Mouse (Mus musculus) heart, postnatal 25 days (tissue): ENCODE measurements around the gene Slc13a3. TPM values are rescaled to one million over a fixed set of nuclear protein-coding genes. Genes with fewer than 3 reads are reported as not detected.

Experiments used
- DNase-seq: peaks from one replicate; pipeline ENCODE4 v3.0.0; 2022; ENCODE audit warnings: low spot score
- intact Hi-C: fragments of 180-260 bp; cut with DNase I; formaldehyde crosslinking; loops from one replicate; pipeline ENCODE4 v1.15.1; 2025
- total RNA-seq, 2 experiments: library from RNA; stranded (reverse); gene quantifications; 2 replicates each; pipeline ENCODE4 v1.2.3; 2021

The Slc13a3 gene
- total RNA-seq, 2 experiments from 2014 or later: 0.20 to 0.52 TPM

DNA sequence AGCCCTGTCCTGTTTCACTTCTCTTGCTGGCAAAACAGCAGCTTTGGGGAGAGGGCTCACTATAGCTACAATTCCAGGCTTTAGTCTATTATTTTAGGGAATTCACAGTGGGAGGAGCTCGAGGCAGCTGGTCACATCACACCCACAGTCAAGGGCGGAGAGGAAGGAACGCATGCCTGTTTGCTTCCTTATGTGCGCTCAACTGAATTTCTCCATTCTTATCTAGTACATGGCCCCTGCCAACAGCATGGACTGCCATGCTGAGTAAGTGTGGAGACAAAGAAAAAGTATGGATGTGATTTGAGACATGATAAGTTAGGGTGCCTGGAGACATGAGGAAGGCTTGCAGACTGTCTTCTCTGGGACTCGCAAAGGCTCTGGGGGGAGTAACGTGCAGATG, 11.1 kb upstream of the Slc13a3 start:
- no peak for DNase-seq
- intact Hi-C loops: no loop called here

GRCm38 (mm10) chr2:165482003-165482402, 9.0 kb upstream of the Slc13a3 start:
- intact Hi-C loops: no loop called here
- DNase-seq: no peak

DNA sequence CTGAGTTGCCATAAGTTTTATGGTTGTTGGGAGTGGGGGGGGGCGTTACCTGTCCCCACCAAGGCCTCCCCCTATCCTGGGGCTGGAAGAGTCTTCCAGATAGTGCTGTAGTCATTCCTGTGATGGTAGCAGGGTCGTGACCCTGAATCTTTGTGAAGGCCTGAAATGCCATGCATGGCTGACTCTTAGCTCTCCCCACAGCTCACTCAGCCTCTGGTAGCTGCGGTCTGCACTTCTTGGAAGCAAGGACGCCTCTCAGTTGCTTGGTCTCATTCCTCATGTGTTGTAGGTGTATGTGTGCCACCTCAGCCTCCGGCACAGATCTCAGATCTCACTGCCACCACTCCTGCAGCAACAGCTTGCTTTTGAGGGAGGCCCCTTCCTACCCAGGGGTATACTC, 2.8 kb upstream of the Slc13a3 start:
- intact Hi-C loops: no loop called here
- no peak for DNase-seq

GRCm38 (mm10) chr2:165475412-165475811, 2.4 kb upstream of the Slc13a3 start:
- DNase-seq: no peak
- intact Hi-C loops: no loop called here

GRCm38 (mm10) chr2:165471943-165472342, 1.1 kb downstream of the Slc13a3 start:
- no peak for DNase-seq

GRCm38 (mm10) chr2:165470167-165470566, 2.9 kb downstream of the Slc13a3 start:
- DNase-seq: no peak
- intact Hi-C loops: no loop called here

More at GRCm38 (mm10) chr2:165471943-165472342, 1.1 kb downstream of the Slc13a3 start:
- intact Hi-C loops: no loop called here

DNA sequence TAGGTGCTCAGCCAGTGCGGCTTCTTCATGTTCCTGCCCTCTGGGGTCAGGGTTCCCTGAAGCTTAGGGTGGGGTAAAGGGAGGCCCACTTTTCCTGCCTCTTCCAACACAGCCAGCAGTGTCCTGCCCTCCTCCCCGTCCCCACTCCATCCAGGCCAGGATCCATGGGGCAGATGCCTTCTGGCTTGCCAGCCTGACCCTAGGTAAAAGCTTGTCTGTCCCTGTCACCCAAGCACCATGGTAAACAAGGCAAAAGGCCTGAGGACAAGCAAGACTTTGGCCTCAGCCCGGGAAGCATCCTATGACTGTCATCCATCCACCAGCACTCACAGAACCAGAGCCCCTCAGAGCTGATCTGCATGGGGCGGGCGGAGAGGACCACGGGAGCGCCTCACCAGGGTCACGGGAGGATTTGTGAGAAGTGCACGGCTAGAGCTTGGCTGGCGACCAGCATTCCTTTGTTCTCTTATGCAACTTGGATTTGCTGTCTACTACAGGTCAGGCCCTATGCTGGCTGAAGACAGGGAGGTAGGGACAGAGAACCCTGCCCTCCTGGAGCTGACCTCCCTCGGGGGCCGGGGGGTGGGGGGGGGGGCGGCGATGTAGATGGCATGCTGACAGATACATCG, 5.1 kb downstream of the Slc13a3 start:
- intact Hi-C loops: no loop called here
- DNase-seq: no peak

DNA sequence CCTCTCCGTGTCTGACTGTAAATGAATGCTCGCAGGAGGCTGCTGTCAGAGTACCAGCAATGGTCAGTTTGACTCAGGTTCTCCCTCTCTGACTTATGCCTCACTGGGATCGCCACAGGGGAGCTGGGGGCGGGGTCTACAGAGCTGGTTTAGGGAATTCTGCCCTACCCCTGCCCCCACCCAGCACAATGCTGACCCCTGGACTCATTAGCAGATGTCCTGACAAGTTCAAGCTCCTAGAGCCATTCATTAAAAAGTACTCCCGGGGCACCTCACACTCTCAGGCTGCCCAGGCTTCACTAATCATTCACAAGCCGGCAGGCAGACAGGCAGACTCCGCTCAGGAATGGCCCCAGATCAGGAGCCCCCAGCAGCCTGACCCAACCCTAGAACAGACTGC, 13.4 kb downstream of the Slc13a3 start:
- DNase-seq: no peak
- intact Hi-C loops: no loop called here

DNA sequence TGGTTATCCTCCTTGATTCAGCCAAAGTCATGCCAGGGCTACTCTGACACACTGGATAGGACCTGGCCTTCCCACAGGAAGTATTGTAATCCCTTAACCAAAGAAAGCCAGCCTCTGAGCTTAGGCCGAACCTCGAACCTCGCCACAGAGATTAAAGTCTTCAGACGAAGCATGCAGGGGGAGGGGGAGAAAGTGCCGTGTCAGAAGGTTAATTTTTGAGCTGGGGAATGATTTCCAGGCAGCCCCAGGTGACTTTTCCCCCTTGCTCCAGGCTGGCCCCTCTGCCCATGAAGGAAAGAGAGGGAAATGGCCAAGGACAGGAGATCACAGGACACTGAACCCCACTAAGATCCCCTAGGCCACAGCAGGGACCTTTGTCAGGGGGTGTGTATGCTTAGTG, 14.8 kb downstream of the Slc13a3 start:
- intact Hi-C loops: no loop called here
- DNase-seq: no peak

GRCm38 (mm10) chr2:165456710-165457109, 16.3 kb downstream of the Slc13a3 start:
- DNase-seq: no peak
- intact Hi-C loops: no loop called here

DNA sequence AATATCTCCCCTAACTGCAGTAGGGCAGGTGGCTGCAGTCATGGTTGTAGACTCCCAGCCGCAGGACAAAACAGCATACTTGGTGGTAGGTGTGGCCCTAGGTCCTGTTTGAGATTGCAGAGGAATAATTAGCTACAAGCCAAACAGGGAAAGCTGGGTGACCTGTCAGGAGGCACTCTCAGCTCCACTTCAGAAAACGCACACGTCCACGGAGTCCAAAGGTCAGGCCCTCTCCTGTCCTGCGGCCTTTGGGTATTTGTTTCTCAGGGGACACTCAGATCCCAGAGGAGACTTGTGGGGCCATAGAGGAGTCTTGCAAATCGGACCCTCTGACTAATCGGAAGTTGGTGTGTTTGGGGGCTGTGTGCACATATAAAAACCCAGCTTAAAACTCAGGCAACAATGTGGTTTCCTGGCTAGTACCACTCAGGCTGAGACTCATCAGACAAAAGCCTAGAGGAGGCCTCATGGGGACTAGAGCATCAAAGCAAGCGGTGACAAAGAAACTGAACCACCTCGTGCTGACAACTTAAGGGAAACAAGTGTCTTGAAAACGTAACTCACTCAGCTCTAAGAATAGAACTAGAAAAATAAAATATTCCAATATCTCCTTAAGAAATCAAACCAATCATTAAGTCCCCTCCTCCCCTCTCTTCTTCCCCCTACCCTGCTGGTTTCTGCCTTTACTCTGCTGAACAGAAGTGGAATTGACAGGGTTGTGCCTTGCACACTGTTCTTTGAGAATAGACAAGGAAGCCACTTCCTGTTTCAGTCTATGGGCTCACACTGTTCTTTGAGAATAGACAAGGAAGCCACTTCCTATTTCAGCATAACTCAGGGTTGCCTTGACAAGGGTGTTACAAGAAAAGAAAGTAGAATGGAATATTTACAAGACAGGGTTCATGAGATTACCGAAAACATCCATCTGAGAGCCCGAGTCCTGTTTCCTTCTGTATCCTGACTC, 20.0 kb downstream of the Slc13a3 start:
- no peak for DNase-seq
- intact Hi-C loops: no loop called here

DNA sequence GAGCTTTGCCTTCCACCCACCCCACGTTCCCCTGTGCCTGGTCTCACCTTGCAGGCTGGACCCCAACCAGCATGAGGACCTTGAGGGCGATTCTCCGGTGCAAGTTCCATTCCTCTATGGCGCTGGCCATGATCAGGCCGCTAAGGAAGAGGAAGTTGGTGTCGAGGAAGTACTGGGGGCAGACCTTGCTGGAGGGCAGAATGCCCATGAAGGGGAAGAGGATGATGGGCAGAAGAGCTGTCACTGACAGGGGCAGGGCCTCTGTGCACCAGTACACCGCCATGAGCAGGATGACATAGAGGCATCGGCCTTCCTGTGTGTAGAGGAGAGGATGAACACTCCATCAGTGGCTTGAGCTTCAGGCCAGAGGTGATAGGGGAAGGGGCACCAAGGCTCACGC, 24.6 kb downstream of the Slc13a3 start:
- intact Hi-C loops: no loop called here
- no peak for DNase-seq

GRCm38 (mm10) chr2:165444861-165445260, 28.2 kb downstream of the Slc13a3 start:
- intact Hi-C loops: no loop called here
- DNase-seq: no peak

DNA sequence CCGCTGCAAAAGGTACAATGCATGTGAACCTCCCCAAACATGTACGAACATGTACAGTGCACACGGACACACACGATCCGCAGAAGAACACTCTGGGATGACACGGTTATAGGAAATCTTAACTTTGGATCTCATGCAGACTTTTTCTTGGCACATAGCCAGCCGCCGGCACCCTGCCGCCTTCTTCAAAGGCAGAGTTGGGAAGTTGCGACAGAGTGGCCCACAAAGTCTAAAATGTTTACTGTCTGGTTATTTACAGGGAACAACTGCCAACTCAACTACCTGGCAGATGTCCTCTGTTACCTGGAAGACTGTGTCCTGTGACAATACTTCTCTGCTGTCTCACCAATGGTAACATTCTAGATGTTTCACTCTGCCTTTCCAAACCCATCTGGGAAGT, 30.0 kb downstream of the Slc13a3 start:
- no peak for DNase-seq
- intact Hi-C loops: no loop called here

DNA sequence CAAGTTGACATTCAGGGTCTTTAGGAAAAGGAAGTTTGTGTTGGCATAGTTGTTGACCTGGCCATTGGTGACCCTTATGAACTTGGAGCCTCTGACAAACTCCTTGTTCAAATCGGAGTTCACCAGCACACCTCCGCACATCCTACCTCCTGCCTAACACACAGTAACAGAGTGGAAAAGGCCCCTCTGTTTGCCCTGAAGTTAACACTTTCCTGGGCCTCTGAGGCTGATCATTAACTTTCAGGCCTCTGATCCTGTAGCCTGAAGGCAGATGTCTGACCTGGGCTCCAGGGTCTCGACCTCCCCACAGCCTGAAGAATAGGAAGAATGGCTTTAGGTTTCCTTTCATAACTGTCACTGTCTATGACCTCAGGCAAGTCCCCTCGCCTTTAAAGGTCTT, 31.4 kb downstream of the Slc13a3 start:
- intact Hi-C loops: no loop called here
- DNase-seq: no peak

DNA sequence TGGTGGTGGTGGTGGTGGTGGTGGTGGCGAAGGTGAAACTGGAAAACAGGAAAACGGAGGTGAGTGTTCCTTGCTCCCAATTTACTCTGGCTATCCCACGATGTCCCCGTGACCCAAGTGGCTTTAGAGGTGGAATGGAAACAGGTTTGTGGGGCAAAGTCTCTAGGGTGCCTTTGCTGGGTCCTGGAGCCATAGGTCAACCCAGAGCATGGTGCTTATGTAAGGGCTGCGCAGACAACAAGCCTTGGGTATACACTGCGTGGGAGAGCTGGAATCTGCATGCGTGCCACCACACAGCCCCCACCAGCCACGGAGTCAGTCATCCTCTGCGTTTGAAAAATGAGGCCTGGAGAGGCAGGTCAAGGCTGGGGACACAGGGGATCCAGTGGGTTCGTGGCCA, 33.4 kb downstream of the Slc13a3 start:
- intact Hi-C loops: no loop called here

GRCm38 (mm10) chr2:165438881-165439280, 34.1 kb downstream of the Slc13a3 start:
- intact Hi-C loops: no loop called here
- no peak for DNase-seq

More for the DNA sequence above, 33.4 kb downstream of the Slc13a3 start:
- no peak for DNase-seq

GRCm38 (mm10) chr2:165428694-165429093, 44.3 kb downstream of the Slc13a3 start:
- intact Hi-C loops: no loop called here
- DNase-seq: no peak

- no peak for DNase-seq
- intact Hi-C loops: no loop called here
Measured at GRCm38 (mm10) chr2:165420195-165420594, 52.8 kb downstream of the Slc13a3 start.

DNA sequence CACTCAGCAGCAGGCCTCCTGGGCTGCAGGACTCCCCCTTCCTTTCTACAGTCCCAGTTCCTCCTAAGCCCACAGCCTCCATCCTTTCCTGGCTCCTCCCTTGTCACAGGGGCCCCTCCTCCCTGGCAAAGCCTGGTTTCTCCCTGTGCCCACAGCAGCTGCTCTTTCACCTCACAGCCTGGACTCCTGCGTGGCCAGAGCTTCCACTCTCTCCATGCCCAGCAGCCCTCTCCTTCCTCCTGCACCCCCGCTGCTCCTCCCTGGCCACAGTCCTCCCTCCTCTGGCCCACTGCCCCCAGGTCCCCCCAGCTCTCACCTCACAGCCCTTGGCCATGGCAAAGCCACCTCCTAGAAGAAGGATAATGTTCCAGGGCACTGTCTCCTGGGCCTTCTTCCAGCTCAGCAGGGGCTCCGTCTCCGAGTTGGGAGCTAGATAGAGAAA, 53.3 kb downstream of the Slc13a3 start:
- DNase-seq: no peak
- intact Hi-C loops: no loop called here

GRCm38 (mm10) chr2:165418577-165418976, 54.5 kb downstream of the Slc13a3 start:
- no peak for DNase-seq
- intact Hi-C loops: no loop called here
